Mouse (Mus musculus): ENCODE measurements around the gene Mynn.

DNA sequence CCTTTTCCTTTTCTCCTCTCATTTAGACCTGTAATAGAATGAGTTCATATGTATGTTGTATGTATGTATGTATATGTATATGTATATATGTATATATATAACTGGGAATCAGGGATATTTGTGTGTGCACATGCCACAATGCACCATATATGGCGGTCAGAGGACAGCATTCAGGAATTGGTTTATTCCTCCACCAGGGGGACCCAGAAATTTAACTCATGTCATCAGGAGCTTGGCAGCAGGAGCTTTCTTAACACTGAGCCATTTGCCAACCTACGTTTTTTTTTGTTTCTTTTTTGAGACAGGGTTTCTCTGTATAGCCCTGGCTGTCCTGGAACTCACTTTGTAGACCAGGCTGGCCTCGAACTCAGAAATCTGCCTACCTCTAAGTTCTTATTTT is 31.8 kb downstream of the Mynn start:
- no peak for TF ChIP-seq CTCF (IDR thresholded peaks at IDR 0.05; ENCODE audit: insufficient read depth, low read depth, low read length)
- no peak for TF ChIP-seq POLR2A (IDR thresholded peaks at IDR 0.05; ENCODE audit: insufficient read depth, low read depth, low read length)
